Mouse (Mus musculus) E14TG2a.4 (cell line): ENCODE data around the gene Utrn.

Experiments
- CTCF ChIP-seq: conservative IDR thresholded peaks from 2 replicates; pipeline ENCODE4 v1.5.1; 2014; ENCODE audit warnings: low read length
- NANOG ChIP-seq: IDR thresholded peaks from 2 replicates; pipeline ENCODE4 v1.6.1; 2014; ENCODE audit warnings: borderline replicate concordance, low read length, mixed read lengths
- POU5F1 ChIP-seq: IDR thresholded peaks from 2 replicates; pipeline ENCODE4 v1.6.1; 2014; ENCODE audit warnings: low read length, borderline replicate concordance

DNA sequence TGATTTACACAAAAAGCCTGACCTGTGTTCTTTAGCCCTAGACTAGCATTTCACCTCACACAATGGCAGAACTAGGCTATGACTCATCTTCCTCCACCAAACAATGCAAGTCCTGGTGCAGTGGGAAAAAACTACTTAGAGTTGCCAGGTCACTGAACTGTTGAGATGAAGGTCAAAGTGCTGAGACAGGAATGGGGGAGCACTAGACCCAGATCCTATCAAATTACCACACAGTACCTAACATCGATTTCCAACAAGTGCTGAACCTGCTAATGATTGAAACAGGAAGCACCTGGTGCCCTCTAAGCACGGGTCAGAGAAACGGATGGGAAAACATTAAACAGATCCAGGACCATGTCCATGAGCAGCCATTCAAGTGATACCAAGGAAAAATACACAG lies 59.5 kb downstream of the Utrn start:
- TF ChIP-seq CTCF (no peak), NANOG (no peak), POU5F1 (no peak)
